Mouse (Mus musculus) olfactory bulb, adult 2 months (tissue): ENCODE measurements around the gene Hes6.

ENCODE experiments used
- CTCF ChIP-seq: fragments of 200-500 bp; IDR thresholded peaks from 2 replicates; pipeline ENCODE4 v1.5.1; 2012; ENCODE audit warnings: low read depth, mild to moderate bottlenecking, low read length, moderate library complexity; ENCODE audit not compliant: insufficient read depth
- POLR2A ChIP-seq: fragments of 200-500 bp; IDR thresholded peaks from 2 replicates; pipeline ENCODE4 v1.6.1; 2012; ENCODE audit warnings: mild to moderate bottlenecking, low read depth, low read length, moderate library complexity; ENCODE audit not compliant: insufficient read depth

DNA sequence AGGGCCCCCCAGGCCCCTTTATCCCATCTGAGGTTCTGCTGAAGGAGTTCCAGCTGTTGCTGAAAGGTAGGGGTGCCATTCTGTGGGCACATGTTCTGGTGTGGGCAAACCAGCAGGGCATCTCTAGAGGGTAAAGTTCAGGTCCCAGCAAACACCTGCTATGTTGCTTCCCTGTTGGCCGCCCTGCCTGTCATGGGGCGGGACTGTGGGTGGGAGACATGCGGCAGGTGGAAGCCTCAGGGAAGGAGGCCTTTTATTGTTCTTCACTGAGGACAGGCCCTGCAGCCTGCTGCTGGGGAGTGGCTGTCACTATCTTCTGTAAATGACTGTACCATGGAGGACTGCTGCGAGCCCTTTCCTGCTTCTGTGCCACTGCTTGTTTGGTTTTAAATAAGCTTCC lies 44.4 kb downstream of the Hes6 start:
- TF ChIP-seq CTCF (no peak), POLR2A (no peak)
